Mouse (Mus musculus) forebrain, embryonic 13.5 days (tissue): Measurements from ENCODE around the gene E2f1. TPM values are rescaled to one million over a fixed set of nuclear protein-coding genes. Genes with fewer than 3 reads are reported as not detected.

ENCODE experiments used
- ATAC-seq: fragments of 200-750 bp; cut with Nextera tagmentation; 2 replicates; pipeline ENCODE4 v1.8.0; 2017
- H3K27ac ChIP-seq: fragments of 300-500 bp; sonication (generic); 2 replicates; pipeline ENCODE4 v1.5.1; 2015; ENCODE audit warnings: inconsistent platforms, mild to moderate bottlenecking, moderate library complexity
- H3K27me3 ChIP-seq: fragments of 300-500 bp; sonication (generic); 2 replicates; pipeline ENCODE4 v1.6.1; 2015; ENCODE audit warnings: mild to moderate bottlenecking, inconsistent platforms
- H3K36me3 ChIP-seq: fragments of 300-500 bp; sonication (generic); 2 replicates; pipeline ENCODE4 v1.6.1; 2015; ENCODE audit warnings: mild to moderate bottlenecking, inconsistent platforms; ENCODE audit not compliant: poor library complexity, severe bottlenecking
- H3K4me1 ChIP-seq: fragments of 300-500 bp; sonication (generic); 2 replicates; pipeline ENCODE4 v1.6.1; 2015; ENCODE audit warnings: inconsistent platforms
- H3K4me2 ChIP-seq: fragments of 300-500 bp; sonication (generic); 2 replicates; pipeline ENCODE4 v1.6.1; 2015; ENCODE audit warnings: inconsistent platforms, mild to moderate bottlenecking, moderate library complexity
- H3K4me3 ChIP-seq: fragments of 300-500 bp; sonication (generic); 2 replicates; pipeline ENCODE4 v1.5.1; 2015; ENCODE audit warnings: mild to moderate bottlenecking, inconsistent platforms
- H3K9ac ChIP-seq: fragments of 300-500 bp; sonication (generic); 2 replicates; pipeline ENCODE4 v1.6.1; 2015; ENCODE audit warnings: mild to moderate bottlenecking, inconsistent platforms
- H3K9me3 ChIP-seq: fragments of 300-500 bp; sonication (generic); replicated peaks from 2 replicates; pipeline ENCODE4 v1.6.1; 2016; ENCODE audit warnings: inconsistent platforms
- WGBS: fragments of 180-500 bp; shearing (Covaris S2); methylation state at CpG from one replicate; pipeline ENCODE4 v1.1.7; 2015; 5-methylcytosine and 5-hydroxymethylcytosine counted together
- polyA plus RNA-seq: library from polyadenylated mRNA; unstranded; fragments of >200 nt; fragmentation: Nextera tagmentation; extraction: Ambion mirVana; gene quantifications from 2 replicates; pipeline ENCODE4 v1.2.1, GENCODE M21; 2015

E2f1 gene
- polyA plus RNA-seq, 1 experiment from 2014 or later = 22.8 TPM

DNA sequence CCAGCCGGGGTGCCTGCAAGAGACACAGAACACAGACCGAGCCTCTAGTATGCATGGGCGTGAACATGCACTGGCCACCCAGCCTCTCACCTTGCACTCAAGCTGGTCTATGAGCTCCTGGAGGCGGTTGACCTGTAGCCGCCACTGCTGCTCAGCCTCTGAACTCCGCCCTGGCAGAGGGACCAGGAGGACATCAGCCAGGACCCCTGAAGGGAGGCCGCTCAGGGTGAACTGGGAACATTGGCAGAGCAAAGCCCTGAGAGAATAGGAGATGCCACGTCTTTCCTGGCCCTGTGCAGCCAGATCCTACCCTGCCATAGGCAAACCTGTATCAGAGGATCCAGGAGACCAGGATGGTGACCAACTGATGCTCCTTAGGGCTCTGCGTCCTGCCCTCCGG lies 23.0 kb downstream of the E2f1 start, which contains the start of gene 1700003F12Rik:
TSS of gene 1700003F12Rik (plus strand) at position 375 of the 400 bp plus-strand sequence.
- no peak within 1 kb of the TSS for H3K4me2 ChIP-seq
- H3K4me1 ChIP-seq = peaks cover 34% of the 10 kb centered on the region
- H3K9ac ChIP-seq = no peak within 1 kb of the TSS
- ATAC-seq = no peak
- H3K27ac ChIP-seq = no peak within 1 kb of the TSS
- no peaks in the 10 kb centered on the region for H3K9me3 ChIP-seq
- H3K27me3 ChIP-seq = peaks cover 20% of the 10 kb centered on the region
- no peaks in the 10 kb centered on the region; the same call in 1 of the 2 replicates for H3K36me3 ChIP-seq
- no peak within 1 kb of the TSS for H3K4me3 ChIP-seq
- WGBS = 91% methylated on average over 10 of the region's 10 CpGs

DNA sequence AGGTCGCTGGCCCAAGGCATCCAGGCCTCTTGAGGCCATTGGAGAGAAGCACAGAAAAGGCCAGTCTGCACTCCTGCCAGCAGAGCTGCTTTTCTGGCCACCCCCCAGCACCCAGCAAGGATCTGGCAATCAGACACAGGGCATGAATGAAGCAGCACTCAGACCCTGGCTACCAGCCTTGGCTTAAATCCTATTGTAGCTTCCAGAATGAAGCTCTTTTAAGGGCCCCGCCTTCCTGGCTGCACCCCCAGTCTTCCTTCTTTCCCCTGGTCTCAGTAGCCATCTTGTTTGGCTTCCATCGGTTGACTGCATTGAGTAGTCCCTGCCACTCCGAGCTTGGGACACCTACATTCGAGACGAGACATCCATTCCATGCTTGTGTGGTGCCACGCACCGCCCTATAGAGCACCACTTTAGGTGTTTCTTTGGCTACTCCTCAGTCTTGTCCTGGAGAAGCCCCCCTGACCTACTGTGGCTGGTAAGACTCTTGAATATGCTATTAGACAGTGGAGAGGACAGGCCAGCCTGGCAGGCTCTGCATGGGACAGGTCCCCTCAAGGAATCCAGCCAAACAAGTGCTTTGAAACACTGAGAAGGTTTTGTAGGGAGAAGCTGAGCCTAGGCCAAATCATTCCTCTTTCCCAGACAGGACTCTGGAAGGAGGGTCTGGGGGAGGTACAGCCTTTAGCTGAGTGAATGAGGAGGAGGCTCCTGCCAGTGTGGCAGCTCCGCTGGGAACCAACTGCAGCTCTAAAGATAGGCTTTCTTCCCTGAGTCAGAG lies 25.9 kb downstream of the E2f1 start:
- Histone ChIP-seq H3K27ac (peak overlapping the region; percentile 73), H3K9ac (no peak overlapping the region), H3K4me2 (no peak overlapping the region), H3K4me3 (no peak overlapping the region), H3K4me1 (peaks cover 25% of the 10 kb centered on the region), H3K36me3 (peaks cover 9% of the 10 kb centered on the region; the same call in 1 of the 2 replicates), H3K27me3 (no peaks in the 10 kb centered on the region), H3K9me3 (no peaks in the 10 kb centered on the region)
- ATAC-seq = peak; percentile 69
- 72% methylated on average over 9 of the region's 9 CpGs for WGBS

DNA sequence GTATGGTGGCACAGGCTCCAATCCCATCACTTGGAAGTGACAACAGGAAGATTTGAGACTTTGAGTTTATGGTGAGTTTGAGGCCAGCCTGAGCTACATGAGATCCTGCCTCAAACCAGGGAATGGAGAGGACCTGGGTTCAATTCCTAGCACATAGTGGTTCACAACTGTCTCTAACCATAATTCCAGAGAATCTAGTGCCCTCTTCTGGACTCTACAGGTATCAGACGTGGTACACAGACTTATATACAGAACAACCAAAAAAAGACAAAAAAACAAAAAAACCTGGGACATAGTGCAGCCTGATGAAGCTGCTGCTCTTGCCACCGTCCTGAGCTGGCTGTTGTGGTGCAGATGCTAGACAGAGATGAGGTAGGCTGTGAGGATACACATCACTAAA lies 28.1 kb downstream of the E2f1 start:
- Histone ChIP-seq H3K4me3 (no peak overlapping the region), H3K27me3 (no peaks in the 10 kb centered on the region), H3K27ac (no peak overlapping the region), H3K36me3 (peaks cover 18% of the 10 kb centered on the region), H3K4me2 (no peak overlapping the region), H3K9me3 (no peaks in the 10 kb centered on the region), H3K4me1 (peaks cover 37% of the 10 kb centered on the region), H3K9ac (no peak overlapping the region)
- ATAC-seq = no peak
- WGBS = 81% methylated on average over 2 of the region's 2 CpGs

DNA sequence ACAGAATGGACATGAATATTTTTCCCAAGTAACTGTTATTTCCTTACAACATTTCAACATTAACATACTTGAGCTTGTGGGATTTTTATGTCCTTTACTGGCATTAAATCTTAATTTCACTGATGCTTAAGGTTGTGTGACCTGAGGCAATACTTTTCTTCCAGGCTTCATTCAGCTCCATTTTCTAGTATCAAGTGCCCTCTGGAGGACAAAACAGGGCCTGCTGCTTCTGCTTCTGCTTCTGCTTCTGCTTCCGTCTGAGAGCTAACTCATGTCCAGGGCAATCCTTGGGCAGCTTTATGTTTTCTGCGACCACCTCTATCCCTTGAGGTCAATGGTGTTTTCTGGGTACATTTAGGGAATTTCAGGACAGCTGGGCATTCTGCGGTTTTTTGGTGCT lies 30.0 kb downstream of the E2f1 start:
- Histone ChIP-seq H3K9me3 (no peaks in the 10 kb centered on the region), H3K4me2 (no peak overlapping the region), H3K4me1 (peaks cover 37% of the 10 kb centered on the region), H3K27me3 (no peaks in the 10 kb centered on the region), H3K36me3 (peaks cover 36% of the 10 kb centered on the region), H3K4me3 (no peak overlapping the region), H3K9ac (no peak overlapping the region), H3K27ac (no peak overlapping the region)
- no peak for ATAC-seq
- 76% methylated on average over 3 of the region's 3 CpGs for WGBS

DNA sequence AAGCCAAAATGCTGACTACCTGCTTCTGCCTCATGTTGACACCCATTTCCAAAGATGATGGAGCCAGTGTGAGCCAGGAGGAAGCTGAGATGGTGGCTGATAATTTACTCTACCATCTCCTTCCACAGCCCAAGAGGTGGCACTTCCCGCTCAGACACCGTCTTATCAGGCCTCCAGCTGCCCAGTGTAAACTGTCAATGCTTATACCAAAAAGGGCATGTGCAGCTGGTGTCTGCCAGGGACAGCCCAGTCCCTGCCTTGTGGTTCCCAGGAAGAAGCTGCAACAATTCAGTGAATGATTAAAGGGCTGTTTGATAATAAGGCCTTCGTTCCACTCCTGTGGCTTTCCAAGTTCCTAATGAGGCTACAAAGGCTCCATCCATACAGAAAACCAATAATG lies 31.0 kb downstream of the E2f1 start:
- Histone ChIP-seq H3K36me3 (peaks cover 45% of the 10 kb centered on the region), H3K4me1 (peaks cover 28% of the 10 kb centered on the region), H3K9ac (no peak overlapping the region), H3K27me3 (no peaks in the 10 kb centered on the region), H3K9me3 (no peaks in the 10 kb centered on the region), H3K4me3 (no peak overlapping the region), H3K27ac (peak overlapping the region; percentile 75), H3K4me2 (no peak overlapping the region)
- peak; percentile 39; the same call in 1 of the 2 replicates for ATAC-seq
- WGBS = 29% methylated on average over 3 of the region's 3 CpGs

DNA sequence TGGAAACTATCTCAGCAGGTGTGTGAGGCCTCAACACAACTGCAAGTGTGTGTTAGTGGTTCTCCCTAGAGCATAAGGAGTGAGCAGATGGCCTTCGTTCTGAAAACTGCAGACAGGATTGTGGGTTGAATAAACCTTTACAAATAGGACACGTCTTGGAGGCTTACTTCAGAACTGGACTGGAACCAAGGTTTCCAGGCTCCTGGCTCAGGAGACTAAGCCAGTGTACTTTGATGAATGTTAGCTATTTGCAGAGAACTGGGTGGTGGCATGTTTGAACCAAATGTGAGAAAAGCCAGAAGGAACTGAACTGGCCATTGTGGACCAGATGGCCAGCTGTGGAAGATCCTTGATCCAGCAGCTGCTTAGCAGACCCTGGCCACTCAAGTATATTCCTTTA lies 31.4 kb downstream of the E2f1 start:
- peaks cover 26% of the 10 kb centered on the region for H3K4me1 ChIP-seq

DNA sequence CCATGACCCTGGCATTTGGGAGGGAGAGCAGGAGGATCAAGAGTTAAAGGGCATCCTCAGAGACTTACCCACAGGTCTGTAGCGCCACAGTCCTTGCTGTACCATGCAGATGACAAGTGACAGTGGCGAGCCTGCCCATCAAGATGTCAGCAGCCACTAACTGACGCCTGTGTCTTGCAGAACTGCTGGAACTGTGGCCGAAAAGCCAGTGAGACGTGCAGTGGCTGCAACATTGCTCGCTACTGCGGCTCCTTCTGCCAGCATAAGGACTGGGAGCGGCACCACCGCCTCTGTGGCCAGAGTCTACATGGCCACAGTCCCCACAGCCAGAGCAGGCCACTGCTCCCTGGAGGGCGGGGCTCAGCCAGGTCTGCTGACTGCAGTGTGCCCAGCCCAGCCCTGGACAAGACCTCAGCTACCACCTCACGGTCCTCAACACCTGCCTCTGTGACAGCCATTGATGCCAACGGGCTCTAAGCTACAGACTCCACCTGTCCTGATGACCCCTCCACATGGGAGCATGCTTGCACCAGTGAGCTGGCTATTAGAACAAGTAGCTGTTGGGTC lies 34.9 kb downstream of the E2f1 start:
- H3K9ac ChIP-seq = no peak overlapping the region
- no peak for ATAC-seq
- peaks cover 67% of the 10 kb centered on the region for H3K36me3 ChIP-seq
- no peaks in the 10 kb centered on the region for H3K9me3 ChIP-seq
- no peaks in the 10 kb centered on the region for H3K27me3 ChIP-seq
- H3K27ac ChIP-seq = no peak overlapping the region
- peaks cover 34% of the 10 kb centered on the region for H3K4me1 ChIP-seq
- H3K4me2 ChIP-seq = no peak overlapping the region
- no peak overlapping the region for H3K4me3 ChIP-seq
- 95% methylated on average over 12 of the region's 12 CpGs for WGBS

More for the DNA sequence above, 31.4 kb downstream of the E2f1 start:
- H3K9ac ChIP-seq = no peak overlapping the region
- H3K4me3 ChIP-seq = no peak overlapping the region
- H3K27me3 ChIP-seq = no peaks in the 10 kb centered on the region
- H3K36me3 ChIP-seq = peaks cover 48% of the 10 kb centered on the region
- H3K27ac ChIP-seq = peak overlapping the region; percentile 75
- 42% methylated on average over 2 of the region's 2 CpGs for whole genome bisulfite sequencing
- peak; percentile 44; the same call in 1 of the 2 replicates for ATAC-seq
- H3K4me2 ChIP-seq = no peak overlapping the region
- H3K9me3 ChIP-seq = no peaks in the 10 kb centered on the region

DNA sequence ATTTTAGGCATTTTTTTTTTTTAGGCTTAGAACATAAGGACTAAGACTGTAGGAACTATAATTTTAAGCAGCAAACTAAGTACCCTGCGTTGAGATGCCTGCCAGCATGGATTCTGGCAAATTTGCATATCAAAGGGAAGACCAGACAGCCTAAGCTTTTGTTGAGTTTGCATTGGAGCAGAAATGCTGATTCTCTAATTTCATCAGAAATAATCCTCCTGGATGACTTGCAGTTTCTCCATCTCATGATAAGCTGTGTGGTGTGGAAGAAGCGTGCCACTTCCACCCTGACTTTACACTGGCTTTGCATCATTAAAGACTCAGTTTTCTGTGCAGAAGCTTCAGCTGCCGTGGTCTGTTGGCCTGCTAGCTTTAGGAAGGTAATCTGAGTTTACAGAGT lies 36.8 kb downstream of the E2f1 start:
- H3K9me3 ChIP-seq = no peaks in the 10 kb centered on the region
- H3K4me3 ChIP-seq = no peak overlapping the region
- peak; percentile 24; the same call in 1 of the 2 replicates for ATAC-seq
- no peaks in the 10 kb centered on the region for H3K27me3 ChIP-seq
- H3K4me2 ChIP-seq = no peak overlapping the region
- peak overlapping the region; percentile 64 for H3K27ac ChIP-seq
- H3K4me1 ChIP-seq = peaks cover 16% of the 10 kb centered on the region
- H3K9ac ChIP-seq = no peak overlapping the region
- H3K36me3 ChIP-seq = peaks cover 79% of the 10 kb centered on the region
- WGBS = 17% methylated on average over 3 of the region's 3 CpGs

DNA sequence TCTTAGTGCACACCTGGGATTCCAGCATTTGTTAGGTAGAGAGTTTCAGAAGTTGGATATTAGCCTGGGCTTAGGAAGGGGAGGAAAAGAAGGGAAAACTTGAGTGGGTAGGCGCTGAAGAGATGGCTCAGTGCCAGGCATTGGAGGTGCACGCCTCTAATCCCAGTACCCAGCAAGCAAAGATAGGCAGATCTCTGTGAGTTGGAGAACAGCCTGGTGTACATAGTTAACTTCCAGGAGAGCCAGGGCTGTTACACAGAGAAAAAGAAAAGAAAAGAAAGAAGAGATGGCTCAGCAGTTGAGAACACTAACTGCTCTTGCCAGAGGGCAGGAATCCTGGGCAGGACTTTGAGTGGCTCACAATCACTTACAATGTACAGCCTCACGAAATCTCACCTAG lies 43.2 kb downstream of the E2f1 start:
- no peaks in the 10 kb centered on the region for H3K27me3 ChIP-seq
- peaks cover 83% of the 10 kb centered on the region for H3K36me3 ChIP-seq
- 54% methylated on average over 3 of the region's 3 CpGs for WGBS
- no peaks in the 10 kb centered on the region for H3K9me3 ChIP-seq
- no peak overlapping the region for H3K4me2 ChIP-seq
- H3K4me3 ChIP-seq = no peak overlapping the region
- no peak overlapping the region for H3K9ac ChIP-seq
- H3K27ac ChIP-seq = peak overlapping the region; percentile 22; the same call in 1 of the 2 replicates
- peaks cover 6% of the 10 kb centered on the region for H3K4me1 ChIP-seq
- no peak for ATAC-seq

DNA sequence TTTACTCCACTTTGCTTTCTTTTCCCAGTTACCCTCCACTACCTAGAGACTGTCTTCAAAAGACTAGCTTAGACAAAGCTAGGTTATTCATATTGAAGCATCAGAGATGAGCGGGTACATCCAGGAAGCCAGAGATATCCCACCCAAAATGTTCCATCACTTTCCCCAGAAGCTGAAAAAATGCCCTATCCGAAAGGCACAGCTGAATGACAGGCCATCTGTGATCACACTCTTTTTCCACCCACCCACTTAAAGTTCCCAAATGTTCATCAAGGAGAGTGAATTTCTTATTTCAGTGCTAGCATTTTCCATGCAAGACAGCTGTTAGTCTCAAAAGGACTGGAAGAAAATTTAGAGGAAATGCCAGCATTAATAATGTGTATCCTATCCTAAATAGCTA lies 44.4 kb downstream of the E2f1 start:
- Histone ChIP-seq H3K4me1 (peaks cover 6% of the 10 kb centered on the region), H3K27me3 (no peaks in the 10 kb centered on the region), H3K27ac (no peak overlapping the region), H3K4me3 (no peak overlapping the region), H3K36me3 (peaks cover 76% of the 10 kb centered on the region), H3K9ac (no peak overlapping the region), H3K9me3 (no peaks in the 10 kb centered on the region), H3K4me2 (no peak overlapping the region)
- 96% methylated on average over 2 of the region's 2 CpGs for WGBS
- ATAC-seq = no peak

DNA sequence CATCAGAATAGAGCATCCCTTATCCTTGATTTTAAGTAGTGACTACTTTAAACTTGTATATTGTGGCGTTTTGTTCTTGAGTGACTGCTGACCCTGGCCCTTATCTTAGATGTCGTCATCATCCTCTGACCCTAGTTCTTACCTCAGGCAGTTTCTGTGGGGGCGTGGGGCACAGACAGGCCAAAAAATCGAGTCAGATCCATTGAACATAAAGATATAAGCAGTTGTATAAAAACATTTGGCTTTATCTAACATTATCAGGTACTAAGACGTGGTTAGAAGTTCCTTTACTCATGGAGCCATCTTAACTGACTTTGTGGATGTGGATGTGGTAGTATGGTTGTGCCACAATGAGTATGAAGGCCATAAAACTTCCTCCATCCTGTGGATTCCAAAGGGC lies 47.4 kb downstream of the E2f1 start:
- Histone ChIP-seq H3K4me2 (no peak overlapping the region), H3K9ac (no peak overlapping the region), H3K36me3 (peaks cover 74% of the 10 kb centered on the region), H3K27ac (no peak overlapping the region), H3K27me3 (no peaks in the 10 kb centered on the region), H3K4me1 (peaks cover 6% of the 10 kb centered on the region), H3K9me3 (no peaks in the 10 kb centered on the region), H3K4me3 (no peak overlapping the region)
- no peak for ATAC-seq
- 94% methylated on average over 5 of the region's 5 CpGs for WGBS

DNA sequence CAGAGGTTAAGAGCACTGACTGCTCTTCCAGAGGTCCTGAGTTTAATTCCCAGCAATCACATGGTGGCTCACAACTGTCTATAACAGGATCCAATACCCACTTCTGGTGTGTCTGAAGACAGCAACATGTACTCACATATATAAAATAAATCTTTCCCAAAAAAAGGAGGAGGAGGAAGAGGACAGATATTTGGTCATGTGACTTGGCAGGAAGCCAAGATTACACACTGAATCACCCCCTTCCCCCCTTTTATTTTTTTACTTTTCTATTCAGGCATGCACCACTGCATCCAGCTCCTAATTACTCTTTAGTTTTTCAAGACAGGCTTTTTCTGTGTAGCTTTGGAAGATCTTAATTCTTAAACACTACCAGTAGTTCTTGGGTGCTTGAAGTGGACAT lies 48.2 kb downstream of the E2f1 start:
- H3K4me3 ChIP-seq = no peak overlapping the region
- no peak overlapping the region for H3K27ac ChIP-seq
- H3K27me3 ChIP-seq = no peaks in the 10 kb centered on the region
- no peaks in the 10 kb centered on the region for H3K9me3 ChIP-seq
- ATAC-seq = no peak
- peaks cover 72% of the 10 kb centered on the region for H3K36me3 ChIP-seq
- H3K4me2 ChIP-seq = no peak overlapping the region
- H3K9ac ChIP-seq = no peak overlapping the region
- peaks cover 2% of the 10 kb centered on the region for H3K4me1 ChIP-seq
